Mouse (Mus musculus) adrenal gland, adult 2 months (tissue): Measurements from ENCODE around the gene Sox6. TPM values are rescaled to one million over a fixed set of nuclear protein-coding genes. Genes with fewer than 3 reads are reported as not detected.

Experiments
- DNase-seq: peaks from one replicate; pipeline ENCODE4 v3.0.0; 2021
- polyA plus RNA-seq: library from polyadenylated mRNA; depleted of rRNA; stranded (reverse); fragments of >200 nt; gene quantifications from 2 replicates; pipeline ENCODE4 v1.2.3, GENCODE M21; 2012
- total RNA-seq, 2 experiments: library from RNA; stranded (reverse); gene quantifications; 2 replicates each; pipeline ENCODE4 v1.2.3; 2021

The Sox6 gene
- total and polyA plus RNA-seq, 3 experiments: 3.7 to 22.7 (median 22.1) TPM

DNA sequence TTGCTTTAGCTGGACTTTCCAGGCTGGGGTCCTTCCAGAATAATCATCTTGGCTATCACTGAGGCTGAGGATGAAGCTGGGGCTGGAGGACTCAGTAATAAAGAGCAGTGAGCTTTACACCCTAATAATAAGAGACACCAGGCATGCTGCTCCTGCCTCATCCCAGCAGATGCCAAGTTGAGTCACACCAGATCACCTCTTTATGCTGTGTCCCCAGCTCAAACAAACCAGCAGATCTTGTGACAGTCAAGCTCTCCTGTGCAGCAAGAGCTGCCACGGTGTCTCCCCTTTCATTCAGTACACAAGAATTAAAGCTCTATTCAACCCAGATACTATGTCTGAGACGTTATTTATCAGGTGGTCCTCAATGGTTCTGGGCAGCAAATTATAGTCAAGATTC lies 560.8 kb downstream of the Sox6 start:
- DNase-seq: no peak

DNA sequence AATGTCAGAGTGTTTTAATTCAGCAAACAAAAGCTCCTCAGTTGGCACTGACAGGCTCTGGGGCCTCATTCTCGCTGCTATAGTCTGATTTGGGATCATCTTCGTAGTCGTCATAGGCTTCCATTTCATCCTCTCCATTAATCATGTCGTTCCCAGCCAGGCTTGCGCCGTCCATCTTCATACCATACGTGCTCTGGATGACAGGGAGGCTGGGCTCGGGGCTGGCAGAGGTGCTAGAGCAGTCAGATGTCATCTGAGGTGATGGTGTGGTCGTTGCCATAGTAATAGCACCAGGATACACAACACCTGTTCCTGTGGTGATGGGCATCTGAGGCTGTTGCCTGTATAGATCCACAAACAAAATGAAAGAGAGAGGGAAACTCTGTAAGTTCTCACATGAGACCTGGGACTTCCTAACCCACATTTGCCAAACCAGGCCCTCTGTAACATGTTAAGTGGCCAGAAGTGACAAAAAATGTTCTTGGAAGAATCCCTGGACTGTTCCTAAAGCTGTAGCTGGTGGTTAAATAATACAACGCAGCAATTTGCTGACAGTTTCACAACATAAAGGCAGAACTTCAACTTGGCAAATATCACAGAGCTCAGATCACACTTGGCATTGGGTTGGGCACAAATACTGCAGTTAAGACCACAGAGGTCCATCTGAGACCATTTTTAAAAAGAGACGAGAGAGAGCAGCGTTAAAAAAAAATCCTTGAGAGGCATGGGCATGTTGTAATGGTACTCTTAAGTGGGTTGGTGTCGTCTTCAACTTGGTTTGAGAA lies 561.5 kb downstream of the Sox6 start:
- DNase-seq: no peak

DNA sequence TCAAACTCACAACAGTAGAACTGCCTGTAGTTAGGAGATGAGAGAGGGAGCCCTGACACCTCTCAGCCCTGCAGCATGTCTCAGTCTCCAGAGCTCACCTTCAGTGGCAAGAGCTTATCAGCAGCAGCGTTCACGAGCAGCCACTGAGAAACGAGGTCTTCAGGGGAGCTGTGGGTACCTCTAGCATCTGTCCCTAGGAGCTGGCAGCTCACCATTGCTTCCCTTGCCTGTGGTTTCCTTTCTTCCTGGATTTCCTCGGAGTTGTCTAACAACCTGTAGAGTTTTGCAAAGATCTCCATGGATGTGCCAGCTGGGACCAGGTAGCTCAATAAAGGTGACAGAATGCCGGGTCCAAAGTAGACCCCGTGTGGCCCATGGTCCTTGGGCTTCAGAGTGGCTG lies 563.4 kb downstream of the Sox6 start:
- DNase-seq: no peak

DNA sequence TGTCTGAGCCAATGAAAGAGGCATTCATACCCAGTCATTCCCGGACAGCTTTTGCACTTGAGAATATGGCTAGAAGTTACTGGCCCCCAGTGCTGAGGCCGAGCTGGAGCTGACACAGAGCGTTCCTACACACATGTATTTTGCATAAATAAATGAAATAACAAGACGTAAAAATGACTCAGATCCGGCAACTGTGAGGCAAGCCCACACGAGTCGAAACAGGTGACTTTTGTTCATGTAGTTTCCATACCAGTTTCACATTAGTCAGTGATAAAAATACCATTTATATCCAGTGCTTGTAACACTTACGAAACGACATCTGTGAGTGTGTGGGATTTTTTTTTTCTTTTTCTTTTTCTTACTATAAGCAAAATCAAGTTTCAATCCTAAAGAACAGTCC lies 564.5 kb downstream of the Sox6 start:
- DNase-seq: no peak

DNA sequence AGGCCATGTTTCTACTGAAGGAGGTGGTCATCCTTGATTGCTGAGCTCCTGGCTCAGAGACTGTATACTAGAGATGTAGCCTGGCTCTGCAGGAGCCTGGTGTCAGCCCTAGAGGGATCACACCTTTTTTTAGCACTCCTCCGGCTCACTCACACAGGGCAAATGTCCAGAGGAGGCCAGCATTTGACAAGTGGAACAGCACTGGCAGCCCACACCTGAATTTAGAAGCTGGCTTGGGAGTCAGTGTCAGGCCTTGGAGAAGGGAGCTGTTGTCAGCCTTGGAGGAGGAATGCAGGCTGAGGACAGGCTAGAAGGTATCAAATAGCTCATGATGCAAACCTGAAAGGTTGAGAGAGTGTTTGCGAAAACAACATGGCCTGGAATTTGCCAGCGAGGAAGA lies 565.7 kb downstream of the Sox6 start:
- DNase-seq: no peak

DNA sequence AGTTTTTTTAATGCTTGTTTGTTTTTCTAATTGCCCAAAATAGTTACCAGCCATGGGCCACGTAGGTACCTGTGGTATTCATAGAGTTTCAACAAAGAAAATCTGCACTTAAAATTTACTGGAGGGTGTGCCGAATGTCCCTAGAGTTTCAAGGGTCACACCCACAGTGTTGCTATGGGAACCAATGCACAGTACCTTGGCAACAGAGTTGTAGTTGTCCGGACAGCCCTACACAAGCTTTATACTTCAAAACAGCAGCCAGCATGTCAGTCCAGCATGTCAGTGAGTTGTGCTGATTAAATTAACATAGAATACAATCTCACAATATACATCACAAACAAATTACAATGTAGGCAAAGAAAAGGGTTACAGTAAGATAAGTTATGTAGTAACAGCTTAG lies 567.1 kb downstream of the Sox6 start:
- no peak for DNase-seq

DNA sequence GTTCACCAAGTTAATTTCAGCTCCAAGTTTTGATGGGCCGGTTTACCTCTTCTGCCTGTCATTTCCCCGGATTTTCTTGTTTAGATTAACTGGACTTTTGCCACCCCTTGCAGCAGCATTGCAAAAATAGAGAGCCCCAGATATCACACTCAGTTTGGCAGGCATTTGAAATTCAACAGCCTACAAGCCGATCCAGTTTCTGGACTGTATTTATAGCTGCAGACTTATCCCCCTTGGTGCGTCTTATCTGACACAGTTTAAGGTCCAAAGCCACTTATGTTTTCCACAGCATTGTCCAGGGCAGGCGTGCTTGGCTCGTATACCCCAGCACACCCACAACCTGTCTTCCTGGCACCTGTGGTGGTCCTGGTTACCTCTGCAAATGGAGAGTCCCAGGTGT lies 571.8 kb downstream of the Sox6 start:
- DNase-seq: no peak

DNA sequence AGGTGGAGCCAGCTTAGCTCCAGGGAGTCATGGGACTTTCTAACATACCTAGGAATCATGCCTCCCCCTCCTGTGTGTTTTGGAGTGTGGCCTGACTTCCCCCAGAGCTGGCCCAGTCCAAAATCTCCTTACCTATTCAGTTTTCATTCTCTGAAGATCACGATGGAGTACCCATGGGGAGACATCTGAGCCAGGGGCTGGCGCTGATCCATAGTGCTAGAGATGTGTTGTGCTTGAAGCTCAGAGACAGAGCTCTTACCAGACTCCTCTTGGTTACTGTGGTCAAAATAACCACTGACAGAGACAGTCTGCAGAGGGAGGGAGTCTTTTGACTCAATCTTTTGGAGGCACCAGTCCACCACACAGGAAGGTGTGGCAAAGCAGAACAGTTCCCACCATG lies 575.2 kb downstream of the Sox6 start:
- DNase-seq: no peak

DNA sequence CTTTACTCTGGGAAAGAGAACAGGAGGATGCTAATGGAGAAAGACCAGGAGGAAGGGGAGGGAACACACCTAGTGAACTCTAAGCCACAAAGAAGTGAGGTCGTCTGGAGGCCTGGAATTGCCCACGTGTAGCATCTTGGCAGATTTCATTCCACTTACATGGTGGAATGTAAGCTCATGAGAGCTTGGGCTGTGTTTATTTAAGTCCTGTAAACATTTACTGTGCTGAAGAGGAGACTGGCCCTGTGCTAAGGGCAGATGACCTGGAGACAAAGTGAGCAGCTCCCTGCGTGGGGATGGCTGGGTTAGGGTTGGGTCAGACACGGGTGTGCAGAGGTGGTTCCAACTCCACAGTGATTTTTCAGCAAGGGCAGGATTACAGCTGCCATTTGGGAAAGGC lies 576.3 kb downstream of the Sox6 start:
- DNase-seq: no peak

DNA sequence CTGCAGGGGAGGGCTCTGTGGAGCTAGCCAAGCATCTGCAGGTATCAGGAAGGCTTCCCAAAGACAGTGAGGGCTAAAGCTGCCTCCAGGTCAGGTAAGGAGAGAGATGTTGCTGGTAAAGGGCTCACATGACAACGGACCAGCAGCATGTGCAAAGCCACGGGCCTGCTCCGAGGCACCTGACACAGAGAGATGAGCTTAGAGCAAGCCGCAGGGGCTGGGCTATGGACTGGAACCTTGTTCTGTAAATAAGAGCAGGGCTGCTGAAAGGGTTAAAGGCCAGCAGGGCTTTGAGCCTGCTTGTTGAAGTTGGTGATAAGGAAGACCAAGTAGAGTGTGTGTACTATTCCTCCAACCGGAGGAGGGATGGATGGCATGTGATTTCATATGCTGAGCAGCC lies 583.6 kb downstream of the Sox6 start:
- DNase-seq: no peak

DNA sequence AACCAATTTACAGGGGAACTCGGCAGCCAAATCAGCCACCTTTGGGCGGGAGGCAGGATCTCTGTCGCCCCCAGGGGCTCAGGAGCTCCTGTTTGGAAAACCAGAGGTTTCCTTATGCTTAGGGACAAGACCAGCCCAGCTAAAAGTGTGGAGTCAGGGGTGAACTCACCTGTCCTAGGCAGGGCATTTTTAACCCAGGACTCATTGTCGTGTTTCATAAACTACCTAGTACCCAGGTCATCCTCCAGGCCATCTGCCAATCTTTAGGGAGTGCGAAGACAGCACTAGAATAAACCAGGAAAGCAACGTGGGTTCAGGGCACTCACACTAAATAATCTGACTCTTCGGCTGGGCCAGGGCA lies 584.9 kb downstream of the Sox6 start:
- DNase-seq: no peak

DNA sequence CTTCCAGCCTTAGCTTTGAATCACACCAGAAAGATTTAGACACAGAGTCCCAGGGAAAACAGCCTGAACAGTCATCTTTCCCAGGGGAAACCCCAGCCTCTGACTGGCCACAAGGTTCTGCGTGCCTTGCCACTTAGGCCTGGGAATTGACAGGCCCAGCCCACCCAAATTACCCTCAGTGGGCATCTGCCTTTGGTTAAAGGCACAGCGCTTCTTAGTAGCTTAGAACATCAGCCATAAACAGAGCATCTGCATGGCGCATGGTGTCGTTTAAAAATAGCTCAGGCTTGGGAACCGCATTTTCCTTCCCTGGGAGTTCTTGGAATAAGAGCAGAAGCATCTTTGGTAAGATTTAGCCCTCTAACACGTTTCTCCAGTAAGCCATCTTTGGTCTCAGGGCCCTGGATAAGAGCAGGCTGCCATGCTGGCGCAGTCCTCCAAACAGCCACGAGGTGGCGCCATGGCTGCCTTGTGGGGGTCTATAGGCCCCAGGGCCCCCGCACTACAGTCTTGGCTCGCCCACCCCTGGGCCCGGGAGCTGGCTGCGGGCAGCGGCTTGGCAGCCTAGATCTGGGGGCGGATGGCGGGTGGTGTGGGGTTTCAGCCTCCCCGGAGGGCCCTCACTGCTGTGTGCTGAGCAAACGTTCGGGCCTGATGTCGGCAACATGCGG lies 585.4 kb downstream of the Sox6 start:
- peak; percentile 24 for DNase-seq

DNA sequence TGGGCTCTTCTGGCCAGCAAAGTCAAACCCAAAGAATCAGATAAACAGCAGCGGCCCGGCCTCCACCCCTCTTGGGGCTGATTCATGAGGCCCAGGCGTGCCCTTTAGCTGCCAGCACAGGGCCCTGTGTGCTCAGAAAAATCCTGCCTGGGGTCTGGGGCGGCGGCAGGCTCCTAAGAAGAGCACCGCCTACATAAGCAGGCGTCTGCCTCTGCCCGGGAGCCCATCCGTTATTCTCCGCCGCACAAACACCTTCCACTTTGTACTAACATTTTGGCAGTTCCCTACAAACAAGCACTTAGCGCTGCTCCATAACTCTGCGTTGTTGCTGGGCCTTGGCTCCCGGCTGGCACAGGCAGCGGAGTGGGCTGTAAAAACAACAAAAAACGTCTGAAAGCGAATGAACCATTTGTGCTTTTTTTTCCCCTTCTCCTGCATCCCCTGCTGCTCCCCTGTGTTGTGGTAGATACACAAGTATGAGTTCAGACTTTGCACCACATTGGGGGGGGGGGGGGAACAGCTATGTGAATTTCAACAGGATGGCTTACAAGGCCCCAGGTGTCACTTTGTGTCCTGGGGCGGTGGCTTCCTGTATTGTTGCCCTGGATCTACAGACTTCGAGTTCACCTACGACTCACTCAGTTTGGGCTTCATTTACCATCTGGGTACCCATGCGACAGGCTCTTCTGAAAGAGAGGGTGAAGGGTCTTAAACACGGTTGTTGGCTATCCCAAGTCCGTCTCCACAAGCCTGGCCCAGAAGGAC lies 588.0 kb downstream of the Sox6 start:
- DNase-seq: no peak

DNA sequence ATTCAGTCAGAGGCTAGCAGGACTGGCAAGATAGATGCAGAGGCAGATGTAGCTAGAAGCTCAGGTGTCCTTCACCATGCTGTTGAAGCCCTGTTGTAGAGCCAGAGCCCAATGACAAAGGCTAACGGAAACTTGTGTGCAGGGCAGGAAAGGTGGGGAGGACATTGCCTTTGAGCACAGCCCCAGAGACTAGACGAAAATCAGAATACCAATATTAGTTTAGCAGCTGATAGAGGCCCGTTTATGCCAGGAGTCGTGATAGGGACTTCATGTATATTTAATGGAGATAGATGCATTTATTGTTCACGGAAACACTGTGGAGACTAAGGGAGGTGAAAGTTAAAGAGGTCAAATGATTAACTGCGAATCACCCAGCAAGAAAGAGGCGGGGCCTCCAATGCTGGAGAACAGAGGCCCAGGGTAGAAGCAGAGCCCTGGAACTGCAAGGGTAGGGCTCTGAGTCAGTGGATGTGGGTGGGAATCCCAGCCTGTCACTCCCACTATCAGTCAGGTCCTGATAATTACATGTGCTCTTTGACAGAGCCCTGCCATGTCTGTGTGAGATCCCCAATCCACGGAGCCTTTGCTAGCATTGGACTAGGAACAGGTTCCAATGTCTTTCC lies 590.1 kb downstream of the Sox6 start:
- DNase-seq: no peak

DNA sequence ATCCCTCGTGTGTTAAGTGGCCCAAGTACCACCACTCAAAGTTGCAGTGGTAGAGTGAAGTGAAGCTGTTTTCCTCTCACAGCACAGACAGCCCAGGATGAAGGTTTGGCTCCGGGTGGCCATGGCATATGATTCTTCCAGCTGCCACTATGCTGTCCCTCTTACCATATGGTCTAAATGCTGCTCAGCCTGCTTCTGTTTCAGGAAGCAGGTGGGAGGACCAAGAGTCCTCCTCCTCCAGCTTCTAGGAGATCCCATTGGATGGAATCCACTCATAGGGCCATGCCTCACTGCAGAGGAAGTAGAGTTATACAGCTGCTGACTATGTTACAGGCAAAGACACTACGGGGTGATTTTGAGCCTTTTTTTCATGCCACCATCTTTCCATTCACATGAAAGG lies 591.5 kb downstream of the Sox6 start:
- no peak for DNase-seq

DNA sequence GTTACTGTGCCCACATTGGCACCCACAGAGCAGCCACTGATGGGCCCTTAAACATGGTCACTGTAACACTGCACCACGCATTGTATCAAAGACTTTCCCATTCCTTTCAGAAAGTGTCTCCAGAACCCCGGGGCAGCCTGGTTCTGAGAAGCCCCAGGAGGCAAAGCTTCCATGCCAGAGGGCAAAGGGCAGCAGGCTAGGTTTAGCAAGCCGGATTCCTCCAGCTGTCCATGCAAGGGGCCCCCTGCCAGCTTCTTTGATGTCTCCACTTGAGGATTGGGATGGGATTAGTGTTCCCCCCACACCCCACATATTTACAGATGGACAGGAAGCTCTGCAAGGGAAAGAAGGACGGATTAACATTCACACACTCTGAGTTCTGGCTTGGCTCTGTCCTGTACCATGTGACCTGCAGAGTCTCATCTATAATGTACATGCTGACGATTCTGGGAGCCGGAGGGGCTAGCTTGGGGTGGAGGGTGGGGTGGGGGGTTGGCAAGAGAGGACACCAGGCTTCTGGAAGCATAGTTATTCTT lies 592.0 kb downstream of the Sox6 start:
- DNase-seq: no peak

DNA sequence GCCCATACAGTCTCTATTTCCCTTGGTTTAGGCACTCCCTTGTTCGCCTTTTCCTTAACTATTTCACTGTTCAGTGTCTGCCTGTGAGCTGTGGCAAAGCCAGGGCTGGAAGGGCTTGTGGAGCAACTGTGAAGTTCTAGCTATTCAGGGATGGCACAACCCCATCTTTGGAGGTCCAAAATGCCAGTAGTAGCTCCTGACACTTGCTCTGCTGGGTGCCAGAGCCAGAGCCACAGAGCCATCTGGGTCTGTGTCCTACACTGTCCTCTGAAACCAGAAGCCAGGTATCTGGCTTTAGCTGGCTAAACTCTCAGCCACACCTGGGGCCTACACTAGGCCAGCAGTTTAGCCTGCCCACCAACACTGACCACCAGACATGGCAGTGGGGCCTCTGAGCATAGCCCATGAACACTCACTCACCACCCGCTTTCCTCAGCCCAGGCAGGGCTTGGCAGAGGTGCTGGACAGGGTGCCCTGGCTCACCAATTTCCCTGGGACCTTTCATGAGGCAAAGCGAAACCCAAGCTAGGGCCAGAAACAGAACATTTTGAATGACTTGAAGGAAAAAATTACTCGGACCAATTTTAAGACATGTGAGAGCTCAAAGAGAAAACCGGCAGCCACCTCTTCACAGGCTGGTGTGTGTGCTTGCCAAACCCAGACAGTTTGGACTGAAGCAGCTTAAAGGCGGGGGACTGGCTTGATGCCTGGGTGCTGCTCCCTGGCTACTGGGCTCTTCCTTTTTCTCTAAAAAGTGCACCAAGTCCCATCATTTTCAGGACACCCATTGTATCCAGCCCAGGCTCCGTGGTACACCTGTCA lies 612.2 kb downstream of the Sox6 start:
- DNase-seq: no peak

DNA sequence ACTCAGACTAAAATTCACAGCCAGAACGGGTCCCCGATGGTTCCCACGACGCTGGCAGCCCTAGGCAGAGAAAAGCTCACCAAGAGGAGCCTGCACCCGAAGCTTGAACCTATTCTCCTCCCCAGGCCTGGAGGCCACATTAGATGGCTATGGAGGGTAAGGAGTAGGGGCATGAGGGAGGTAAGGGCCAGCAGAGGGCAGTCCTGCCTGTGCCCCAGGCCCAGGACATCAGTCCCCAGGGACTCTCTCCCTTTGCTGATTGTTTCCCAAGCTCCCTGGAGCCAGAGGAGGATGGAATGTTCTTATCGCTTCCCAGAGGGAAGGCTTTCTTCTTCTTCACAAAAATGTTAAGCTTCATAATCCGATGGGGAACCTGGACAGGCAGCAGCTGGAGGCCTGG lies 615.8 kb downstream of the Sox6 start:
- DNase-seq: no peak

DNA sequence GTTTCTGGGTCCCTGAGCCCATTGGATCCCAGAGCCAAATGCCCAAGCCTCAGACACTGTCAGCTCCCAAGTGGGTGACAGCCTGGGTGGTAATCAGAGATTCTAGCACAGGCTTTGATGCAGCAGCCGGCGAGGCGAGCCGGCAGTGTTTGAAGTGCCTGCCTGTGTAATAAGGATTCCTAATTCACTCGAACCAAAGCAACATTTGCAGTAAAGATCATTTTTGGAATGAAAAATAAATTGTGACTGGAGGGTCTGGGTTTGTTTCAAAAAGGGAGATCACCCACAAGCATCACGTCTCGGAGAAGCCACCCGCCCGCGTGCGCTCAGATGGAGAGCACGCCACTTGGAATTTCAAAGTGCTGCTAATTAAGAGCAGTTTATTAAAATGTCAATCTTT lies 617.6 kb downstream of the Sox6 start:
- no peak for DNase-seq
